Mouse (Mus musculus): ENCODE results near the gene Olfr147.
"Not testable (repeated sequence)": the region's sequence is repeated elsewhere in the genome, so short reads cannot be mapped to it uniquely, and the experiment has no call there.

The Olfr147 gene

GRCm38 (mm10) chr9:38401398-38401797 is at the start of gene Olfr147:
Gene Olfr147, plus strand, starts transcription at chr9:38401698.
- no peak for DNase-seq

- no peak for DNase-seq
Measured at GRCm38 (mm10) chr9:38366596-38366995, 34.9 kb upstream of the Olfr147 start, which contains the start of gene Olfr250. Gene Olfr250, plus strand, starts transcription at chr9:38366896.

- no peak for DNase-seq
Measured at GRCm38 (mm10) chr9:38376786-38377185, 24.7 kb upstream of the Olfr147 start, which contains the start of gene Olfr251. Gene Olfr251, plus strand, starts transcription at chr9:38377086.

- not testable (repeated sequence) for DNase-seq
Measured at GRCm38 (mm10) chr9:38407502-38407901, 6.0 kb downstream of the Olfr147 start.

- DNase-seq: not testable (repeated sequence)
Measured at GRCm38 (mm10) chr9:38413502-38413901, 12.0 kb downstream of the Olfr147 start.

- no peak for DNase-seq
Measured at GRCm38 (mm10) chr9:38423801-38424200, 22.3 kb downstream of the Olfr147 start.

GRCm38 (mm10) chr9:38427026-38427425 is 25.5 kb downstream of the Olfr147 start:
- no peak for DNase-seq

GRCm38 (mm10) chr9:38429155-38429554 is 27.7 kb downstream of the Olfr147 start, which contains the start of gene Olfr901:
Gene Olfr901, plus strand, starts transcription at chr9:38429455.
- no peak for DNase-seq

- DNase-seq: no peak
Measured at GRCm38 (mm10) chr9:38447352-38447751, 45.9 kb downstream of the Olfr147 start, which contains the start of gene Olfr902. Gene Olfr902, plus strand, starts transcription at chr9:38447652.
